Mouse (Mus musculus) CD4-positive, CD25-positive, alpha-beta regulatory T cell, adult 4 months (primary cell): Measurements from ENCODE around the gene Chfr. TPM values are rescaled to one million over a fixed set of nuclear protein-coding genes. Genes with fewer than 3 reads are reported as not detected.
A peak's percentile ranks its signal among the peaks of the same experiment; 100 is the strongest.

ENCODE experiments used
- ATAC-seq: one replicate; pipeline ENCODE4 v1.8.0; 2017
- polyA plus RNA-seq, 2 experiments: library from polyadenylated mRNA; unstranded; fragments of 100-300 nt; shearing (Covaris generic); gene quantifications; one replicate each; pipeline ENCODE4 v1.2.1; 2017

Gene Chfr
- polyA plus RNA-seq = 10 to 100 TPM; 51.4 to 68.2 TPM

DNA sequence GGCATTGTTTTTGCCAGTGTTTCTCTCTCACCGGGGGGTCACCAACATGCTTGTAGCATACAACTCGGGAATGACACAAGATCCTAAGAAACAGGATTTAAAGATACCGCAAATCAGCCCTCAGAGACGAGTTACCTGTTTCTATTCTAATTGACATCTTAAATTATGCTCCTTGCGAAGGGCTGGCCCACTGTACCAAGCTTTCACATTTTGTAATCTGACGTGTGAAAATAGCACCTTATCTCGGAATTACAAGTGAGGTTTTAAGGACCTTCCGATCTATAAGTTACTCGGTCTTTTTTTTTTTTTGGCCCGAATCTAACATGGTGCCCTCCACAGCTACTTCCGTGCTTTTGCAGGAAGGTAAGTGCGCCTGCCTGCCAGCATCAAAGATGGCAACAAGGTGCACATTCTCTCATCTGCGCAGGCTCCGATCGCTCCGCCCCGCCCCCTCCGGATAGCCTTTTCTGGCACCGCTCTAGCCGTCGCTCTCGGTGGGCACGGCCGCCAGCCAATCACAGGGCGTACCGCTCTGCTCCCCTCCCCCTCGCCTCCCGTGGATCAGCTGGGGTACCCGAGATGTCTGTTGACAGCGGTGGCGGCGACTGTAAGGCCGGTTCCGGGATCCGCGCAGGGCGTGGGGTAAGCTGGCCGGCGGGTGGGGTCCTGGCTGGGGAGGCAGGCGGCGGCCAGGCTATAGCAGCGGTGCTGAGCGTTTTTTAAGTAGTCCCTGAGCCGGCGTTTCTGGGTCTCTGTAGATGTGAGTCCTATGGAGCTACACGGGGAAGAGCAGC is at the start of gene Chfr:
TSS of gene Chfr (plus strand) at position 550 of the 794 bp plus-strand sequence.
- ATAC-seq = peak; percentile 96

DNA sequence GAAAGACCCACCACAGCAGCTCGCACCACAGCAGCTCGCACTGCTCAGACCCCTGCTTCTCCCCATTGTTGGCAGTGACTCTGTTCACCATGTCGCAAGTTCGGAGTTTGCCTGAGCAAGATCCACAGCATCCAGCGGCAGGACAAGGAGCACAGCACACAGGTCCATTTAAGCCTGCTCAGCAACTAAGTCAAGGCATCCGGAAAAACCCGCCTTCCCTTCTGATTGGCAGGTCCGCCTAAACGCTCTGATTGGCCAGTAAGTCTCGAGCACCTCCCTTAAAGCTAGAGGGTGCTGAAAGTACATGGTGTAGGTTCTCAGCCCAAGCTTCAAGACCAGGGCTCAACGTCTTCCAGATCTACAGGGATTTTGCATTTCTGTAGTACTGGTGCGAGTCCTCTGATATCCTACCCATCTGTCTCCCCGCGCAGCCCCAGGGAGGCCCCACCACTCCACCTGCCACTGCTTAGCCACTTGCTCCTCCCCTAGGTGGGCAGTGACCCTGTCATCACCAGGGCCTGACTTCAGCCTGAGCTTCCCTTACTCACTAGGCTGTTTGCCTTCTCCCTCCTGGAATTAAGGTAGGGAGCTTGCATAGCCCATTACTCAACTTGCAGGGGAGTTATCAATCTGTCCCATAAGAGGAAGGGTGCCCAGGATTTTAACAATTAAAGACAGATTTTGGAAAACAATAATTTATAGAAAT is 49.3 kb upstream of the Chfr start:
- ATAC-seq = no peak

DNA sequence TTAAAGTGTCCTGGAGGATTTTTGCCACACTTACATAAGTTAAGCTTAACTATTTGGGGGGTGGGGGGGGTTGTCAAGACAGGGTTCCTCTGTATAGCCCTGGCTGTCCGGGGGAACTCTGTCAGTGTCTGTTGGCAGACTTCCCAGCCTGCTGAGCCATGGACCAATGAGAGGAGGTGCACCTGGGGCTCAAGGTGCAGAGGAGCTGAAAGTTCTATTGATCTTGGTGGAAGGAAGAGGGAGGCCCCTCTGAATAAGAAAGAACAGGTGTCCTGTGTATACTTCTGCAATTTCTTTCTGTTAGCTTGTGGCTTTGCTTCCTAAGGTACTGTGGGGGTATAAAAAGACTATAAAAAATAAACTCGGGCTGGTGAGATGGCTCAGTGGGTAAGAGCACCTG is 44.1 kb upstream of the Chfr start:
- no peak for ATAC-seq

DNA sequence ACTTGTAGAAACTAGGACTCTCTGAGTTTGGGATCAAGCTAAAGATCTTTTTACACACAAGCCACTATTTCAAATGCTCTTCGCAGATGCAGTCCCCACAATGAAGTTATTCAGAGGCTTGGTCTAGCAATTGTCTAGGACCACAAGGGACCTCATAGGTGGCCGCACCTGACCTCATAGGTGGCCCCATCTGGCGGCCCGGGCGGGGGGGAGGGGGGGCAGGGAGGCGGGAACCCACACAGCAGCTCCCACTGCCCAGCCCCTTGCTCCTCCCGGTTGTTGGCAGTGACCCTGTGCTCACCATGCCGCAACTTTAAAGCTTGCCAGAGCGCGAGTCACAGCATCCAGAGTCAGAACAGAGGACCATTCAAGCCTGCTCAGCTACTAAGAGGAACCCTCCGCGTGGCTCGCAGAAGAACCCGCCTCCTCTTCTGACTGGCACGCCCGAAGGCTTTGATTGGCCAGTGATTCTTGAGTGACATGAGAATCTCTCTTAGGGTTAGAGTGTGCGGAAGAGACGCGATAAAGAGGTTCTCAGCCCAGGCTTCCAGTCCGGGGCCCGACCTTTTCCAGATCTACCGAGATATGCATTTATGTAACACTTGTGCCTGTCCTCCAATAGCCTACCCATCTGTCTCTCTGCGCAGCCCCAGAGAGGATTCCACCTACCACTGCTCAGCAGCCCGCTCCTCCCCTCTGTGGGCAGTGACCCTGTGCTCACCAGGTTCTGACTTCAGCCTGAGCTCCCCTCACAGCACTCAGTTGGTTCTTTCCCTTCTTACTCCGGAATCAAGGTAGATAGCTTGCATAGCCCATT is 41.4 kb upstream of the Chfr start, which contains the start of gene Gm35315:
TSS of gene Gm35315 (minus strand) at position 391 of the 817 bp plus-strand sequence.
- ATAC-seq = peak; percentile 99

DNA sequence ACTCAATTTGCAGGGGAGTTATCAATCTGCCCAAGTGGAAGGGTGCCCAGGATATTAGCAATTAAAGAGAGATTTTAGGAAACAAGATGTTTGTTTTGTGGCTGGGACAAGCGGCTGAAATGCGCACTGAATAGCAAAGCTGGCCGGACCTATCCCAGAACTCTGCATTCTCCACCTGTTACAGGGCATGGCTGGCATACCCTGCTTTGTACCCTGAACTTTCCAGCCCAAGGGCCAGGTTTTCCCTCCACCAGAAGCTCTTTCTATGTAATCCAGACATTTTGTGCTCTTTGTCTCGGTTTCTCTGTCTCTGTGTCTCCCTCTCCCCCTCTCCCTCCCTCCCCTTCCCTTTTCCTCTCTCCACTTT is 40.8 kb upstream of the Chfr start:
- peak; percentile 6 for ATAC-seq

DNA sequence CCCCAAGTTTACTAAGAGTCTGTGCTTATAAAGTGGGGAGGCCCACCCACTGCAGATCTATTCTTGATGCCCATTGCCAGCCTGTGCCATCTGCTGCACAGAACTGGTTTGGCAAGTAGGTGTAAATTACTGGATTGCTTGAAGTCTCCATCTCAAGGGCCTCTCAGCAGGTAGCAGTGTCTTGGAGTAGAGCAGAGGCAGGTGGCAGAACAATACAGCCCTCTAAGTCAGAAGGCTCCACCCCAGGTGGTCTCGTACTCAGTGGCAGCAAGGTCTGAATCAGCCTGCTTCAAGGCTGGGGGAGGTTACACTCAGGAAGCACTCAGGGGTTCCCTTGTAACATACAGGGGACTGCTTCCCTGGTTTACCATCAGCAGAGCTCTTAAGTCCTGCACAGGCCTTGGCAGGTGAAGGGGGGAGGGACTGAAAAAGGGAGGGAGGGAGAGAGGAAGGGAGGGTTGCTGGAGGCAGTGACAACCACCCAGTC is 36.6 kb upstream of the Chfr start:
- ATAC-seq = no peak

DNA sequence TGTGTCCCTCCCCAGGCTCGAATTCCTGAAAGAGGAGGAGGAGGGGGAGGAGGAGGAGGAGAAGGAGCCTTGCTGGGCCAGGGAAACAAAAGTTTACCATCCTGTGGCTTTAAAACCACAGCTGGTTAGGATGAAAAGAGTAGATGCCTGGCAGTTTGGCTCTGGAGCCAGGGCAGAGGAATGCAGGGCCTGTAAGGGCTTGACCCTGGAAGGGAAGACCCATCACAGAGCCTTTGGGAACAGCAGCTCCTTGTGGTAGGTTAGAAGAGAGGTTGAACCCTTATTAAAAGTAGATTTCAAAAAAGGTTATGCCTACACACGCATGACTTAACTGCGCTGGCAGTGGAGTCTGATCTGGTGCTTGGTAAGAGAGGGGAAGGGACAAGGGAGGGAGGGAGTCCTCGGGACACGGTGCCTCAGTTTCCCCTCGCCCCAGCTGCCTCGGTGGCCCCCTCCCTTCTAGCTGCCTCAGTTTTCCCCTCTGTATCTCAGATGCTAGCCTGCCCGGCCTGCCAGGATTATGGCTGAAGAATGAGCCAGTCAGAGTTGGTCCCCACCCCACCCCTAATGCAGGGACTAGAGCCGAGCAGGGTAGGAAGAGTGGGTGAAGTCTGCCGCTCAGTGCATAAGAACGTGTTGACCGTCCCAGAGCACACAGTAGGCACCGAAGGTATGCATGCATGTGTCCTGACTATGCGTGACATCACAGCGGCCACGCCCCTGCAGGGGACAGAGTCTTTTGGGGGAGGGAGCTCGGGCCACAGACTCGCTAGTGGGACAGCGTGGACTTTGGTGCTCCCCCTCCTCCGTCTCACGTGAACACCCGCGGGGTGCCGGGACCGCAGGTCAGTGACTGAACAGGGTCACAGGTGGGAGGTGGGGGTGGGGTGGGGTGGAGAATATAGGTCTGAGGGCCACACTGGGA is 35.7 kb upstream of the Chfr start, which contains the start of gene Plcxd1:
TSS of gene Plcxd1 (plus strand) at position 314 of the 925 bp plus-strand sequence.
- no peak for ATAC-seq

DNA sequence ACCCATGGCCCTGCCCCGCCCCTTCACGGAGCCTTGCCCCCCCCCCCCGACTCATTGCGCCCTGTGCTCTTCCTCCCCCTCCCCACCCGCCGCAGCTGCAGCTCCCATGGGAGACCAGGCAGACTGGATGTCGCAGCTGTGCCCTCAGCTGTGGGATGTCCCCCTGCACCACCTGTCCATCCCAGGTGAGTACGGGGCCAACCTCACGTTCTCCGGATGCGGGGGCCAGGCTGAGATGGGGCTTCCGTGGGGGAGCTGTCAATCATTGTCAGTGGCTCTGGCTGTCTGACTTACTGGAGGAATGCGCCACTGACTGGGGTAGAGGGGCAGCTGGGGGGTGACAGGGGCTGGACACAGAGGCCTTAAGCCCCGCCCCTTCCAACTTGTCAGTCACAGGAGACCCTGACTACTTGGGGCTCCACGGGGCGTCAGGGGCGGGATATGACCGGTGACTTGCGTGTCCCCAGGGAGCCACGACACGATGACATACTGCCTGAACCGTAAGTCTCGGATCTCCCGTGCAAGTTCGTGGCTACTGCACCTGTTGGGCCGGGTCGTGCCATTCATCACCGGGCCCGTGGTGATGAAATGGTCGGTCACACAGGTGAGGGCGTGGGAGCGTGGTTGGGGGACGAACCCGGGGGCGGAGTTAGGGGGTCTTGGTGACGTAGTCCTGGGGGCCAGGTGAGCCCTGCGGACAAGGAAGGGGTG is 34.6 kb upstream of the Chfr start:
- ATAC-seq = peak; percentile 80

DNA sequence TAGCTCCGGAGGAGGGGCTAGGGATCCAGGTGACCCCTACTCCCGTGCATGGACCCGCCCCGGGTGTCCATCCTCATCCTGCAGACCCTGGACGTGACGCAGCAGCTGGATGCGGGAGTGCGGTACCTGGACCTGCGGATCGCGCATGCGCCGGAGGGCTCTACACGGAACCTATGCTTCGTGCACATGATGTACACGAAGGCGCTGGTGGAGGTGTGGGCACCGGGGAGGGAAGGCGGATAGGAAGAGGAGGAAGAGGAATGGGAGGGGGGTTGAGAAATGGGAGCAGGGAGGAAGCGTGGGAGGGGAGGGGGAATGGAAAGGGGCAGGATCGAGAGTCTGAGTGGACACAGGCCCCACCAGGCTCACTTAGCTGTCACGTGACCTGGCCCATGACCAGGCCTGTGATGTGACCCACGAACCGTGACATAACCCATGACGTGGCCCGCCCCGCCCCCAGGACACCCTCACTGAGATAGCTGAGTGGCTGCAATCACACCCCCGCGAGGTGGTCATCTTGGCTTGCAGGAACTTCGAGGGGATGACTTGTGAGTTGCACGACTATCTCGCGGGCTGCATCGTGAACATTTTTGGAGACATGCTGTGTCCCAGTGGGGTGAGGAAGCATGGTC is 33.8 kb upstream of the Chfr start:
- peak; percentile 25 for ATAC-seq

DNA sequence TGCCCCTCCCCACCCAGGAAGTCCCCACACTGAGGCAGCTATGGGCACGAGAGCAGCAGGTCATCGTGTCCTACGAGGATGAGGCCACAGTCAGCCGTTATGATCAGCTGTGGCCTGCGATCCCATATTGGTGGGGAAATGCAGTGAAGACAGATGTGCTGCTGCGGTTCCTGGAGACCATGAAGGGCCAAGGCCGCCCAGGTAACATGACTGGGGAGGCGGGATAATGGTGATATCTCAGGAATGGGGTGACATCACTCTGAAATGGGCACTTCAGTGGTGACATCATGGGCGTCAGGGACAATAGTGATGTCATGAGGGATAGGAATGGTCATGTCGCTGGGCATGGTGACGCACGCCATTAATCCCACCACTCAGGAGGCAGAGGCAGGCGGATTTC is 33.2 kb upstream of the Chfr start:
- ATAC-seq = no peak

DNA sequence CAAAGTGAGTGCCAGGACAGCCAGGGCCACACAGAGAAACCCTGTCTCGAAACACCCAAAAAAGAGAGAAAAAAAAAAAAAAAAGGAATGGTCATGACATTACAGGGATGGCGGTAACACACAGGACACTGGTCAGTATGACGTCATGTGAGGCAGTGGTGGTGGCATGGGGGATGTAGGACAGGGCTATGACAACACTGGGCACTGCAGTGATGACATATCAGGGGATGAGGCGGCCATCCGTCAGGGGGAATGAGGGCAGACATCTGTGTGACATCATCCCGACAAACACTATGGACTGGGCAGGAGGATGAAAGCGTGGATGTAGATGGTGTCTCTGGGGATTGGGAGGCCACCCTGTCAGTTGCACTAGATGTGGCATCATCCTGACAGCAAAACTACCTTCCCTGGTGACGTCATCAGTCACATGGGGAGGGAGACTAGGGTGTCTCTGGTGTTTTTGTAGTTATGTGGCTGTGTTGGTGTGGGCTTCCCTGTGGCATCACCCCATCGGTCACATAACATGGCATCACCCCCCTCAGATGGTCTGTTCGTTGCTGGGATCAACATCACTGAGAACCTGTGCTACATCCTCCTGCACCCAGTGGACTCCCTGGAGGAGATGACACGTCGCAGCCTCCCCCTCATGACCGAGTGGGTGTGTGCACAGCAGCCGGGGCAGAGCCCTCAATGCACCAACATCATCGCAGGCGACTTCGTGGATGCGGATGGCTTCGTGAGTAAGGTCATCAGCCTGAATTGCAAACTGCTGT is 32.6 kb upstream of the Chfr start:
- no peak for ATAC-seq

DNA sequence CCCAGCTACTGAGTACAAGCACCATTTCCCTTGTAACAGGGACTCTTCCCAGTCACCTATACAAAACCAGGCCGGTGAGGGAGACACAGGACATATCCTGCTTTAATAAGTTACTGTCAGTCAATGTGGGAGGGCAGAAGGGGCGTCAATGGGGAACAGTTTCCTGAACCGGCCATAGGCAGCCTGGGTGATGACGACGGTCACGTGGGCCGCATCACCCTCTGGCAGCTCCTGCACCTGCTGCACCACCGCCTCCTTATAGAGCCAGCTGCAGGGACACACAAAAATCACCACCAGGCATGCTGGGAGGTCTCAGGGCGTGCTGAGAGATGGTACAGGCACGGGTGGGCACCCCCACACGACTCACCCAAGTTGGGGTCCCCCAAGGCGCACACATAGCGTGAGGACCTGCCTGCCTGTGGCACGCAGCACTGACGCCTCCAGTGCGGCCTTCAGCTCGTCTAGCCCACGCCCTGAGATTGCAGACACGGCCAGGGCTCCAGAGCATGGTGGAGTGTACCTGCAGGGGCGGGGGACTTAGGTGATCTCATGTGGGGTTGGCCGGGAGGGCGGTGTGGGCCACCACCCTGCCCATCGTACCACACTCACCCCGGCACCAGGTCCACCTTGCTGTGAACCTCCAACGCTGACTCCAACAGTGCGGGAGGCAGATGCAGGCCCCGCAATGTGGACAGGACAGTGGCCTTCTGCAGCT is 31.6 kb upstream of the Chfr start:
- no peak for ATAC-seq

DNA sequence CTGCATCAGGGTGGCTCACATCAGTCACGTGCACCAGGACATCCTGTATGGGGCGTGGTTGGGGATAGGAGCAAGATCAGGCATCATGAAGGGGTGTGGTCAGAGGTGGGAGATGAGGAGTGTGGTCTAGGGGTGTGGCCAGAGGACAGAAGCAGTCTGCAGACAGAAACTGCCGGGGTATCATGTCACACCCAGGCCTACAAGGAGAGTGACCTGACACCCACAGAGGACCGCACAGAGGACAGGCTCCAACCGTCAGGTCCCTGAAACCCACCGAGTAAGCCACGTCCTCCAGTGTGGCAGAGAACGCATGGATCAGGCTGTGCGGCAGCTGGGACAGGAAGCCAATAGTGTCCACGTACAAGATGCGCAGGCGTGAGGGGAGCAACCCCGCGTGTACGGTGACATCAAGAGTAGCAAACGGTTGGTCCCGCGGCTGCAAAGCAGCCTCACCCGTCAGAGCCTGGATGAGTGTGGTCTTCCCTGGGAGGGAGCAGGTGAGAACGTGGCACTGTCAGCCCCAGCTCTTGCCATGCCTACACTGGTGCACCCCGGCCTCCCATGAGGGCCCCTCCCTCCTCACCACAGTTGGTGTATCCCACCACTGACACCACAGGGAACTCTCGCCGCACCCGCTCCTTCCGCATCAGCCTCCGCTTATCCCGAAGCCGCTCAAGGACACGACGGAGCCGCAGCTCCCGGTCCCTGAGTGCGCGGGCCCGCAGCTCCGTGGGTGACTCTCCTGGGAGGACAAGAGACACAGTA is 30.8 kb upstream of the Chfr start:
- ATAC-seq = no peak

DNA sequence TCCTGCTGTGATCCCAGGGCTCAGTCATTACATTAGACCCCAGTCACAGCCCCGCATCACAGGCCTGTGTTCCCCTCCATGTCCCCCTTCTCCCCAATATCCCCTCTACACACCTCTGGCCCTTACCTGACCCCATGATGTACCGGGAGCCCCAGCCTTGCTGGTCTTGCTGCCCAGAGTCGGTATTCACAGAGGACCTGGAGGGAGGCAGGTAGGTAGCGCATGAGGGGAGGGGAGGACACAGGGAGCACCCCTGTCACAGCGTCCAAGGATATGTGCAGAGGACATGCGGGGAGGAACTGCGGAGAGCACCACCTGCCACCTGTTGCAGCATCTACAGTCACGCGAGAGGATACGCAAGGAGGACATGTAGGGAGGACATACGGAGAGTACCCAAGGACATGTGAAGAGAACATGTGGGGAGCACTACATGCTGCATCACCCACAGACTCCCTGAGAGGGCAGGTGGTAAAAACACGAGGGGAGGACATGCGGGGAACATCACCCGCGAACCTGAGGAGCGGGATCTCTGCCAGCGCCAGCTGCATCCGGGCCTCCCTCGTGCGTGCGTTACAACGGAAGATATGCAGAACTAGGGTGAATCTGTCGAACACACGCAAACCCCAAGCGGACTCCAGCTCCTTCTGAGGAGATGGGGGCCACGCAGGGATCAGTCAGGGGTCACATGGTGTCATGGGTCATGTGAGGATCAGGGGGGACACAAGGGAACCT is 29.3 kb upstream of the Chfr start:
- ATAC-seq = no peak

DNA sequence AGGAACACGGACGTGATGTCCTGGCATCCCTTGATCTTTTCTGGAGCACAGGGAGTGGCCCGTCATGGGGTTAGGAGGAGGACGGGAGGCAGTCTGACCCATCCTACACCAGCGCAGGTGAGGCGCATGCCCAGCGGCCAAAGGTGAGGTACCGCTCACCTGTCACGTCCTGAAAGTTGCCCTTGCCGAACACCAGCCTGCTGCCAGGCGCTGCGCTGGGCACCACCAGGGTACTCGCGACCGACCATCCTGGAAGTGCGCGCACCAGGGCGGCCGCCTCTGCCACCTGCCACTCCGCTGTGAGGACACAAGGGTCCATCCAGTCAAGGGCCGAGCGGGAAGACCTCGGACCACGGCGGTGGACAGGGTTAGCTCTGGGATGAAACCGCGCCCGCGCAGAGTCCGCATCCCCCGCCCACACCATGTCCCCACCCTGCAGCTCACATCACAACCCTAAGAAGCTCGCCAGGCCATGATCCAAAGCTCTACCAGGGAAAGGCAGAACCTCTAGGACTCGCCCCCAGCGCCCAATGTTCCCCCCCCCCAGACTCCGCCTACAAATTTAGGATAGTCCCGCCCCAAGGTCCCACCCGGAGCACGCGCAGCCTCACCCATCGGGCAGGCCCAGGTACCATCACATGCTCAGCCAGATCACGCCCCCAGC is 28.6 kb upstream of the Chfr start:
- ATAC-seq = no peak

DNA sequence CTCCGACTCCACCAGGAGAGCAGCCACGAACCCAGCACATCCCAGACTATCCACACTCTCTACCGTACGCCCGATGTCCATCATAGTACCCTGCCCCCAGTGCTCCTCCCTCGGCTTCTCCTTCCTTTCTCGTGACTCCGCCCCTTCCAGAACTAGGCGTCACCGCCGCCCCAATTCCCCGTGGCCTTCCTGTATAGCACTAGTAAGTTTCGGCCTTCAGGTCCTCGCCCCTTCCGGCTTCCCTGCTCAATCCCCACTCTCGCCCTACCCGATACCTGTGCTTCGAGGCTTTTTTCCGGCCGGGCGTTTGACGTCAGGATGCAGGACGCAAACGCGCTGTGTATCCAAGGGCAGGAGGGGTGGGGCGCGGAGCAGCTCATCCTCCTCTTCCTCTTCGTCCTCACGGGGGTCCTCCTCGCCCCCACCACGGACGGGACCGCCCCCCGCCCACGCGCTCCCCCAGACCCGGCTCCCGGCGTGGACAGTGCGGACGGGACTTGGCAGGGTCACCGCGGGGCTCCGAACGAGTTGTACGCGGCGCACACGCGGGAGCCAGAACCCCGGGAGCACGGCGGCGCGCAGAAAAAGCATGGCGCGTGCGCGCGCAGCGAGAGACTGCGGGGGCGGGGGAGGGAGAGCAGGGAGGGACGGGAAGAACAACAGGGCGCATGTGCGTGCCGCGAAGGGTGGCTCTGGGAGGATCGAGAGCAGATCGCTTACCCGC is 27.9 kb upstream of the Chfr start, which contains the start of gene Gtpbp6:
TSS of gene Gtpbp6 (minus strand) at position 617 of the 724 bp plus-strand sequence.
- peak; percentile 77 for ATAC-seq
